Mouse (Mus musculus): ENCODE measurements around the gene Ddi2.

- TF ChIP-seq CTCF (IDR thresholded peaks at IDR 0.05; ENCODE audit: low read depth) (no peak), EP300 (IDR thresholded peaks at IDR 0.05; ENCODE audit: low read depth) (no peak)
Measured at GRCm38 (mm10) chr4:141686525-141686924, 36.7 kb downstream of the Ddi2 start.

Measured in liver, postnatal 0 days (tissue).